Mouse (Mus musculus) neural tube, embryonic 11.5 days (tissue): ENCODE measurements at regions not wholly inside any gene's neighbourhood (a gene's known extent, or its start where the extent isn't known, plus 50 kb on each side); places are given as distances from the start of the nearest gene placed in this dataset. TPM values are rescaled to one million over a fixed set of nuclear protein-coding genes. Genes with fewer than 3 reads are reported as not detected.

Experiments used
- microRNA-seq: library from miRNA; unstranded; fragments of <30 nt; microRNA quantifications from one replicate; pipeline ENCODE4, GENCODE M21; 2016

Small RNAs in the stretch of these regions (microRNA-seq; reads per million reads assigned to microRNA genes)
- gene Gm23976: not detected
